Mouse (Mus musculus) skeletal muscle tissue, adult 2 months (tissue): ENCODE measurements at regions not wholly inside any gene's neighbourhood (a gene's known extent, or its start where the extent isn't known, plus 50 kb on each side); places are given as distances from the start of the nearest gene placed in this dataset.

ENCODE experiments used
- DNase-seq: peaks from one replicate; pipeline ENCODE4 v3.0.0-alpha.2; 2012; ENCODE audit warnings: low read depth, low spot score

GRCm38 (mm10) chr6:35605100-35605499 is 65.4 kb upstream of the Mtpn start:
- peak; percentile 4 for DNase-seq

DNA sequence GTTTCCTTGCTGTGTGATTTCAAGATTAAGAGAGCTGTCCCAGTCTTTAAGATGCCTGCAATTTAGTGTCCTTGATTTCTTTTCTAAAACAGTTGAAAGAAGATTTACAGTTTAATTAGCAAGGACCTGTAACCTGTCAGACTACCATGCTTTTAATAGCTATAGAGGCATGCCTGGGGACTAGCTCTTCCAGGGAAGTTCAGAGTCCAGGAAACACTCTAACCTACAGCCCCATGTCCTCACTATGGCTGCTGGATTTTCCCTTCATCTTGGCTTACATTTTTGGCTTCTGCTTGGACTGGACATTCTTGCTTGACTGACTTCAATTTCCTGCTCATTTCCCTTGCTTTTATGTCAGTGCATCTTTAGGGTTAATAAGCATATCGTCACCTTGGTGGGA is 61.7 kb upstream of the Mtpn start:
- DNase-seq = no peak

GRCm38 (mm10) chr6:35599841-35600240 is 60.2 kb upstream of the Mtpn start:
- DNase-seq = no peak

DNA sequence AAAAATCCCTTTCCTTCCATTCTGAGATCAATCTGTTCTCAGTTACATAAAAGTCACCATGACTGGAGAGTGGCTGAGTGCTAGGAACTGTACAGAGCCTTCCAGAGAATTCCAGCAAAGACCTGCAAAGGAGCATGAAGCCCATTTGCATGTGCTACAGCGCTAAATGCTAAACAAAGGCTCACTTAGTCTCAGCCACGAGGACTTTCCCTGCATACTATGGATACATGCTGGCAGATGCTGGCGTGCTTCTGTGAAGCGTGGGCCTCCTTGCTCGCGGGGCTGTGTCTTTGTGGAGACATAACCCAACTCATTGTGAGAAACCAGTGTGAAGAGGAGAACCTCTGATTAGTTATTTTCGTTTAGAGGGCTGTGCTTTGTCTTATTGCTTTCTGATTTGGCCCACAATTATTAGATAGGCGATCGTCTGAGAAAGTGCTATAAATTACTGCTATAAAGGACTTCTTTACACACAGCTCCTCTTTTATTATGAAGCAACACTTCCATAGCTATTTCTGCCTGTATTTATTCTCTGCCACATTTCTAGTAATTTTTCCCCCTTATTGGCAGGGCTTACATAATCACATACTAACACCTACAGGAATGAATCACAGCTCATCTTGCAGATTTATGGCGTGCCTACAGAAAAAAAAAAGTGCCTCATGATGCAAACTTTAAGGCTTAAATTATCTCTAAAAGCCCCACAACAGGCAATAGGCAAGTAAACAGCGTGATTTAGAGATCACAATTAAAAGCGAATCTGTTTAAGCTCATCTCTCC is 58.9 kb upstream of the Mtpn start:
- DNase-seq = no peak

- DNase-seq = no peak
Observed at GRCm38 (mm10) chr6:35595012-35595411, 55.3 kb upstream of the Mtpn start.

- DNase-seq = no peak
Observed at GRCm38 (mm10) chr6:35592234-35592633, 52.5 kb upstream of the Mtpn start.
